ENCODE assay signal across 20 mouse cellular contexts in the genomic region with DNA sequence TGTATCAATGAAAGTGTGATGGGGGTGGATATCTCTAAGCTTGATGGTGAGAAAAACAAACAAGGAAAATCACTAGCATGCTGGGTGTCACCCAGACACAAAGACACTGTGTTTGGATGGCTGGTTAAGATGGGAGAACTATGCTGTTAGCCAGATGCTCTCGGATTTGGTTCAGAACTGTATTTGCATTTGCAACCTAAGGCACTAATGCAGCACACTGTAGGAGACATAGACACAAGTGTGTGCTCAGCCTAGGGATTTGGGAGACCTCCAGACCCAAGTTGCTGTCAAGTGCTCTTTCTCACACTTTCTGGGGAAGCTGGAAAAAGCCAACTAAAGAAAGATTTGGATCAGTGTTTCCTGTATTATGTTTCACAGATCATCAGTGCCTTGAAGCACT.
"Had no signal": no experiment of that assay in that cellular context is flagged by ENCODE, and none has a peak within 500 bp of the region (broad histone marks: within the 10 kb centered on the region; RNA-seq: fewer than 3 reads in every experiment).

No protein-coding gene starts in this region.

- H3K27ac ChIP-seq: kidney, postnatal 0 days; left cerebral cortex, adult 2 months; limb, embryonic 12.5 days; liver, embryonic 12.5 days; liver, embryonic 15.5 days; macrophage; midbrain, embryonic 12.5 days; midbrain, embryonic 15.5 days; neural tube, embryonic 12.5 days; neural tube, embryonic 15.5 days; stomach, postnatal 0 days had no signal

- DNase-seq: kidney, postnatal 25 days; layer of hippocampus, postnatal 36 days; liver; right cerebral cortex, adult 18-20 months; right cerebral cortex, postnatal 14 days; right cerebral cortex, postnatal 4 days; thymus, adult 2 months; thymus, postnatal 14 days; thymus, postnatal 4 days had no signal

- H3K4me1 ChIP-seq: limb, embryonic 12.5 days; liver, embryonic 12.5 days; liver, embryonic 15.5 days; midbrain, embryonic 12.5 days; midbrain, embryonic 15.5 days; neural tube, embryonic 12.5 days; neural tube, embryonic 15.5 days had no signal

- H3K9ac ChIP-seq: limb, embryonic 12.5 days; liver, embryonic 12.5 days; liver, embryonic 15.5 days; midbrain, embryonic 12.5 days; midbrain, embryonic 15.5 days; neural tube, embryonic 12.5 days; neural tube, embryonic 15.5 days had no signal

- ATAC-seq: liver, embryonic 12.5 days; midbrain, embryonic 15.5 days had no signal

- H3K4me2 ChIP-seq: limb, embryonic 12.5 days; liver, embryonic 12.5 days; liver, embryonic 15.5 days; midbrain, embryonic 12.5 days; midbrain, embryonic 15.5 days; neural tube, embryonic 12.5 days; neural tube, embryonic 15.5 days had no signal

- H3K27me3 ChIP-seq: limb, embryonic 12.5 days; liver, embryonic 12.5 days; liver, embryonic 15.5 days; midbrain, embryonic 12.5 days; midbrain, embryonic 15.5 days; neural tube, embryonic 12.5 days; neural tube, embryonic 15.5 days had no signal

- H3K4me3 ChIP-seq: left cerebral cortex, adult 2 months; limb, embryonic 12.5 days; liver, embryonic 12.5 days; liver, embryonic 15.5 days; midbrain, embryonic 12.5 days; midbrain, embryonic 15.5 days; neural tube, embryonic 12.5 days; neural tube, embryonic 15.5 days had no signal

- H3K36me3 ChIP-seq: limb, embryonic 12.5 days; liver, embryonic 12.5 days; liver, embryonic 15.5 days; midbrain, embryonic 12.5 days; midbrain, embryonic 15.5 days; neural tube, embryonic 12.5 days; neural tube, embryonic 15.5 days had no signal

- H3K9me3 ChIP-seq: limb, embryonic 12.5 days; liver, embryonic 12.5 days; liver, embryonic 15.5 days; midbrain, embryonic 12.5 days; midbrain, embryonic 15.5 days; neural tube, embryonic 12.5 days; neural tube, embryonic 15.5 days had no signal
